Mouse (Mus musculus): ENCODE results near the gene Tshz2.

The Tshz2 gene

GRCm38 (mm10) chr2:169699862-169700511, 67.2 kb downstream of the Tshz2 start:
- DNase-seq, result no peak

- DNase-seq, result no peak
Measured at GRCm38 (mm10) chr2:169702725-169703486, 70.1 kb downstream of the Tshz2 start.

DNA sequence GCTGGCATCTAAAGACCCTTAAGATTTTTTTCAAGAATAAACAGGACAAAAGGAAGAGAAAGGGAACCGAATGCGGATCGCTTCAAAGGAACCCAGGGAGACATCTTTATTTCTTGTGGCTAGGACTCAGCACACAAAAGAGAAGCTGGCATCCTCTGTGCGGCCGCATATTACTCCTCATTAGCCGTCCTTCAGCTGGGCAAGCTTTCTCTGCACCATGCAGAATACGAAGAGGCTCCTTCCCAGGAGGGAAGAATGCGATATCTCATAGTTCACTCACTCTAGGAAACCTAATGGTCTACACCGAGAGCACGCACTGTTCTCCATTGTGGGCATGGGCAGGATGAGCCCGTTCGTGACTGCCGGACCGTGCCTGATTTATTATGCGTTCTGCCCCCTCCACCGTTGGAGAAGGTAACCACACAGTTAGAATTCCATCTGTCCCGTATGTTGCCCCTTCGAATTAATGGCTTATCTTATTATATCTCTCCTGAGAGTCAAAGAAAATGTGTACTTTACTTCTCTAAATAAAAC, 89.0 kb downstream of the Tshz2 start:
- DNase-seq, result no peak

DNA sequence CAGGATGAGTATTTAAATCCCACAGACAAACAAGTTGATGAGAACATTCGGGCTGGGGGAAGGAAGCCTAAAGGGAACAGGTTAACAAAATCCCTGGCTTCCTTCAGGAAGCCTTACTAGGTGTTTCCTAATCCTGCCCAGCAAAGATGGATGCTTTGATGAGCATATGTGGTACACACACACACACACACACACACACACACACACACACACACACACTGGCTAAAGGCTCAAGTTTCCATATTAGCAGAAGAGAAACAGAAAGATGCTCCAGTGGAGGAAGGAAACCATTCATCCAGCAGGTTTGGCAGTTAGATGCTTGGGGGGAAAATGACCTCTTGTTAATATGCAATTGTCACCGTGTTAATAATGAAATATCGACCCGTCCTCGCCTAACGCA, 89.5 kb downstream of the Tshz2 start:
- no peak for DNase-seq

GRCm38 (mm10) chr2:169723645-169724462, 91.0 kb downstream of the Tshz2 start:
- DNase-seq, result no peak

GRCm38 (mm10) chr2:169728651-169729280, 96.0 kb downstream of the Tshz2 start:
- DNase-seq, result no peak

- DNase-seq, result no peak
Measured at GRCm38 (mm10) chr2:169730551-169730996, 97.8 kb downstream of the Tshz2 start.

DNA sequence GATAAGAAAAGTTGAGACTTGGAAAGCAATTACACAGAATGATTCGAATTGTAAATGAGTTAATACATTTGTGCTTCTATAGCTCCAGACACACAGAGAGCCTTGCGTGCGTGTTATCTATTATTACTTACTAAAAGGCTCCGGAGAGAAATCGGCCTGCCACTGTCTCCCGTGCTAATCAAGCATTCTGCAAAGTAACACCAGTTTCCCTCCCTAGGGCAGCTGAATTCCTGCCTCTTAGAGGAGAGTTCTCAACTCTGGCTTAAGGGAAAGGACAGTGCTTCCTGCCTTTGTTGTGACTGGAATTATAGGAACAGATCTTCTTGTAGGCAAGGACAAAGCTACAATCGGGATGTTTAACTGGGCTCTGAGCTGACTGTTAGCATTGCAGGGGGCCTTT, 101.2 kb downstream of the Tshz2 start:
- DNase-seq, result no peak

DNA sequence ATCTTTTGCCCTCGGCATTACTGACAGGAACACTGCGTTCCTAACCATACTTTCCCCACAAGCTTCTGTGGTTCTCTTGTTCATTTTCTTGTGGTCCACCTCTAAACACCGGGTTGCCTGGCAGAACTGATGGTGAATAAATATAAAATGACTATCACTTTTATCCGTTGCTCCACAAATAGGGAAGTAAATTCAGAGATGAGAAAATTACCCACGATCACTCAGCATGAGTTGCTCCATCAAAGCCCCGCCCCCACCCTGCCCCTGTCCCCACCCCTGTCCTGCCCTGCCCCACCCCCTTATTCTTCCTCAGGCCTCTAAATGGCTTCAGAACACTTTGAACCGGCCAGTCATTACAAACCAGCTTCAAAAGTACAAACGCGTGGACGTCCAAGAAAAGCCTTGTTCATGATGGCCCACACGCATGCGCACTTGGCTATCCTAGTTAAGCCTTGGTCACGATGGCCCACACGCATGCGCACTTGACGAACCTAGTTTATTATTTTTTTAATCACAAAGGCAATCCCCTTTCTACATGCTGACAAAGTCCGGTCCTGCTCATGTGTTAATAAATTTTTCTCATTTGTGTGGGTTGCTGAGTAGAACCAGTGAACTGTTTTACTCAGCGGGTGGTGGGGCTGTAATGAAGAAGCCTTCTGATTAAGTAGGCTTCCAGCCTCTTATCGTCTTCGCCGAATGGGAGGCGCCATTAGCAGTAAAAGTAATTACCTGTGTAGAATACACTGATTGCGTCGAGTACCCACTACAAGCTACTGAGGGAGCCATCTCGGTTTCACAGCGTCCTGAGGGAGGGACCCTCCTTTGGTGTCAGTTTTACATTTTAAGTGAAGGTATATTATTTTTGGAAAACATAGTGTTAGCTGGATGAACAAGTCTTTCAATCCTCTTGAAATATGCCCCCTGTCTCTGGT, 102.9 kb downstream of the Tshz2 start:
- DNase-seq, result no peak

GRCm38 (mm10) chr2:169740996-169741395, 108.2 kb downstream of the Tshz2 start:
- no peak for DNase-seq

DNA sequence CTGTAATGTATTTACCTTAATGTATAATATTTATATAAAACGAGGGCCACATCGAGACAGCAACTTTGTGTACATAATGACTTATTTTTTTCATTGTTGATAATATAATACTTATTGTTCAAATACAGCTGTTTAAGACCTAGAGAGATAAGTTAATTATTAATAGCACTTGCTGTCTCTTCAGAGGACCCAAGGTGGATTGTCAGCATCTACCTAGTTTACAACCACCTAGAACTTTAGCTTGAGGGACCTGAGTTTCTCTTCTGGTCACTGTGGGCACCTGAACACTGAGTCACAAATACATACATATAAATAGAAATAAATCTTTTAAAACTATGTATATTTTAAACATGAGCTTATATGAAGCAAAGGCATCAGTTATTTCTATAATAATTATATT, 110.0 kb downstream of the Tshz2 start:
- DNase-seq, result no peak

- no peak for DNase-seq
Measured at GRCm38 (mm10) chr2:169743294-169743693, 110.5 kb downstream of the Tshz2 start.

DNA sequence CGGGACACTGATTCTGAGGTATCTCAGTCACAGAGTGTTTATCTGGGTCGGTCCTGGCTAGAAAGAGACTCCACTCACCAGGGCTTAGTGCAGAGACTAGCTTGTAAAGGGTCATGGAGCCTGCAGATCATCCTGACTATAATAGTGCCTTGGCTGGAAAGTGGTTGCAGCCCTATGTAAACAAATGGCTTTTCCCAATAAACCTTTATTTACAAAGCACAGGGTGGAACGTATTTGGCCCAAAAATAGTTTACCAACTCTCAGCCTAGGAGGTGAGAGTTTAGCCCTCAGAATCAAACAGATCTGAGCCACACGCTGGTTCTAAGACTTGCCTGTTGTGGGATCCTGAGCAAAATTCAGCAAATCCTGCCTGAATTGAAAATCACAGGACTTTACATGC, 111.1 kb downstream of the Tshz2 start:
- DNase-seq, result no peak

GRCm38 (mm10) chr2:169747114-169747642, 114.4 kb downstream of the Tshz2 start:
- no peak for DNase-seq

- DNase-seq, result no peak
Measured at GRCm38 (mm10) chr2:169749331-169749945, 116.6 kb downstream of the Tshz2 start.

DNA sequence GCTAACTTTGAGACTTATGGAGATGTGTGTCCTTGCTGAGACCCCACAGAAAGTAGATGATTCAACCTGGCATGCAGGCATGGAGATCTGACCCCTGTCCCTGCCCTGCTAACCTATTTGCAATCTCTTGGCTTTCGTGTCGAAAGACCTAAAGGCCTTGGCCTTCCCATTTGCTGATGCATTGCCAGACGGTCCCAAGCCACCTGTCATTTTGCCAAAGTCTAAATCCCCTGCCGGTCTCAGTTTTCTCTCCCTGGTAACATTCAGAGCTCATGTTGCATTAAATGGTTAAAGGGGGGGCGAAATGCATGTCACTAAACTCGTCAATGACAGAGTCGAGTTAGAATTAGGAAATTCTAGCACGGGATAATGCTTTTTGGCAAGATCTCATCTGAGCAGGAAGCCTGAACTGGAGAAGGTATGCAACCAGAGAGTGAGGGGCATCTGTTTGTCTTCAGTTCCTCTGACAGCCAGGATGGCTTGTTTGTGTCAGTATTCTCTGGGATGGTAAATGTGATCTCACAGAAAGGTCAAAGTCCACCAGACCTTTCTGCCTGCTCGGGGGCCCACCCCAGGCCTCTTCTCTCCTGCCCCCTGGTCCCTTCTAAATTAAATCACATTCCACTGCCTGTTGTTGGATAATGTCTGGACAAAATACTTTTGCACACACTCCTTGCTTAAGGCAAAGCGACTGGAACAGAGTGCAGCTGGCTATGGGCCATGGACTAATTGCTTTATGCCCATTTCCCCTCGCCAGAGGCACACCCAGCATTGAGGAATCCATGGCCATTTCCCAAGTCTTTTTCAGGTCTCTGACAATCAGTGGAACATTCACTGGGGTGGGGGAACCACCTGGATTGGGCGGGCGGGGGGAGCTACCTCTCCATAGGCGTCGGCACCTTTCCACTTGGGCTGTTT, 118.0 kb downstream of the Tshz2 start:
- DNase-seq, result no peak

GRCm38 (mm10) chr2:169752126-169752525, 119.3 kb downstream of the Tshz2 start:
- DNase-seq, result no peak

DNA sequence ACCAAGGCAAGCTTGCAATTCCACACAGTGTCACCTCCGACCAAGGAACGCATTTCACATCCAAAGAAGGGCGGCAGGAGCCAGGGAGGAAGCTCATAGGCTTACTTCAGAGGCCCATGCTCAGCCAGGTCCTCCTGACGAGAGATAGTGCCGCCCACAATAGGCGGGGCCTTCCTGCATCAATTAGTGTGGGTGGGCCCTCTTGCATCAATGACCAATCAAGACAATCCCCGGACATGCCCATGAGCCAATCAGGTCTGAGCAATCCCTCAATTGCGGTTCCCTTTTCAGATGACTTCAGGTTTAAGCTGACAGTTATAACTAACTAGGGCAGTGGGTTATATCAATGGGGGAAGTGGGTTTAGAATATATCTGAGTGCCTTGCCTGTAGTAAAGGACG, 120.6 kb downstream of the Tshz2 start:
- no peak for DNase-seq

GRCm38 (mm10) chr2:169755091-169755490, 122.3 kb downstream of the Tshz2 start:
- no peak for DNase-seq

DNA sequence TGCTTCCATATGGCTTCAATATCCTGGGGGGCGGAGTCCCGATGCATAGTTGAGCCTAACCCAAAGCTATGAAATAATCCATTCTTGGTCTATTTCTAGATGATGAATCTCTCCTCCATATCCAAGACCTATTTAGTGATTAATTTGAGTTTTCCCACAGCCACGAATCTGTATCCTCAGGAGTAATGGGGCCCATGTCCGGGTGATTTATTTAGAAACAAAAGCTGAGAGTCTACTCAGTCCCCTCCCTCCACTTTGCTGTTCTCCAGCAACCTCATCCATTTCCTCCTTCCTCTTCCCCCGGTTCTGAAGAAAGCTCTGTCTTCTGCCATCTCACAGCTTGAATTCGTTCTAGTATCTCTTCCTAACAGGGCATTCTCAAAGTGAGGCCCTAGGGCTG, 125.3 kb downstream of the Tshz2 start:
- DNase-seq, result no peak
